Mouse (Mus musculus) neural tube, embryonic 14.5 days (tissue): ENCODE results near the gene Dido1. TPM values are rescaled to one million over a fixed set of nuclear protein-coding genes. Genes with fewer than 3 reads are reported as not detected.
"Not testable (repeated sequence)": the region's sequence is repeated elsewhere in the genome, so short reads cannot be mapped to it uniquely, and the experiment has no call there.

Experiments
- ATAC-seq: fragments of 200-750 bp; cut with Nextera tagmentation; 2 replicates; pipeline ENCODE4 v1.8.0; 2017; ENCODE audit warnings: low read depth, mild to moderate bottlenecking, moderate TSS enrichment, moderate library complexity
- H3K27ac ChIP-seq: fragments of 300-500 bp; sonication (generic); 2 replicates; pipeline ENCODE4 v1.5.1; 2014; ENCODE audit warnings: low read depth, mild to moderate bottlenecking, control low read depth, low read length, moderate library complexity, mixed read lengths
- H3K27me3 ChIP-seq: fragments of 300-500 bp; sonication (generic); 2 replicates; pipeline ENCODE4 v1.6.1; 2014; ENCODE audit warnings: low read length; ENCODE audit not compliant: control insufficient read depth, insufficient read depth
- H3K36me3 ChIP-seq: fragments of 300-500 bp; sonication (generic); 2 replicates; pipeline ENCODE4 v1.6.1; 2014; ENCODE audit warnings: low read length, mixed read lengths; ENCODE audit not compliant: control insufficient read depth, insufficient read depth
- H3K4me1 ChIP-seq: fragments of 300-500 bp; sonication (generic); 2 replicates; pipeline ENCODE4 v1.6.1; 2014; ENCODE audit warnings: low read length; ENCODE audit not compliant: control insufficient read depth, insufficient read depth
- H3K4me2 ChIP-seq: fragments of 300-500 bp; sonication (generic); 2 replicates; pipeline ENCODE4 v1.6.1; 2014; ENCODE audit warnings: mild to moderate bottlenecking, low read depth, low read length, control low read depth
- H3K4me3 ChIP-seq: fragments of 300-500 bp; sonication (generic); 2 replicates; pipeline ENCODE4 v1.5.1; 2014; ENCODE audit warnings: low read depth, low read length, control low read depth, mixed read lengths
- H3K9ac ChIP-seq: fragments of 300-500 bp; sonication (generic); replicated peaks from 2 replicates; pipeline ENCODE4 v1.6.1; 2014; ENCODE audit warnings: low read depth, mild to moderate bottlenecking, control low read depth, low read length, mixed read lengths
- H3K9me3 ChIP-seq: fragments of 300-500 bp; sonication (generic); 2 replicates; pipeline ENCODE4 v1.6.1; 2016; ENCODE audit warnings: low read length; ENCODE audit not compliant: control insufficient read depth
- WGBS: fragments of 180-500 bp; shearing (Covaris S2); extraction: QIAGEN DNeasy Blood & Tissue Kit; methylation state at CpG from one replicate; pipeline ENCODE4 v1.1.7; 2014; 5-methylcytosine and 5-hydroxymethylcytosine counted together
- polyA plus RNA-seq: library from polyadenylated mRNA; unstranded; fragments of >200 nt; fragmentation: Nextera tagmentation; extraction: Ambion mirVana; gene quantifications from 2 replicates; pipeline ENCODE4 v1.2.1, GENCODE M21; 2014

Dido1 gene
- polyA plus RNA-seq, 1 experiment from 2014 or later: 34.8 TPM

GRCm38 (mm10) chr2:180726658-180727442, 17.1 kb upstream of the Dido1 start:
- no peak overlapping the region for H3K27ac ChIP-seq
- no peak overlapping the region for H3K9ac ChIP-seq
- WGBS: 79% methylated on average over 6 of the region's 6 CpGs
- H3K27me3 ChIP-seq: no peaks in the 10 kb centered on the region
- no peaks in the 10 kb centered on the region for H3K4me1 ChIP-seq
- ATAC-seq: no peak
- H3K4me2 ChIP-seq: no peak overlapping the region
- H3K36me3 ChIP-seq: peaks cover 14% of the 10 kb centered on the region
- H3K9me3 ChIP-seq: no peaks in the 10 kb centered on the region
- no peak overlapping the region for H3K4me3 ChIP-seq

GRCm38 (mm10) chr2:180725856-180726629, 16.2 kb upstream of the Dido1 start:
- WGBS: 37% methylated on average over 8 of the region's 8 CpGs
- no peaks in the 10 kb centered on the region for H3K9me3 ChIP-seq
- peaks cover 23% of the 10 kb centered on the region for H3K36me3 ChIP-seq
- ATAC-seq: no peak
- no peak overlapping the region for H3K27ac ChIP-seq
- H3K4me3 ChIP-seq: no peak overlapping the region
- H3K27me3 ChIP-seq: no peaks in the 10 kb centered on the region
- H3K4me1 ChIP-seq: no peaks in the 10 kb centered on the region
- H3K9ac ChIP-seq: no peak overlapping the region
- no peak overlapping the region for H3K4me2 ChIP-seq

GRCm38 (mm10) chr2:180725414-180725778, 15.6 kb upstream of the Dido1 start:
- ATAC-seq: no peak
- Histone ChIP-seq H3K4me2 (no peak overlapping the region), H3K27ac (no peak overlapping the region), H3K9me3 (no peaks in the 10 kb centered on the region), H3K4me3 (no peak overlapping the region), H3K9ac (no peak overlapping the region), H3K36me3 (peaks cover 28% of the 10 kb centered on the region), H3K4me1 (no peaks in the 10 kb centered on the region), H3K27me3 (no peaks in the 10 kb centered on the region)
- 13% methylated on average over 6 of the region's 6 CpGs for WGBS

GRCm38 (mm10) chr2:180724585-180725413, 15.0 kb upstream of the Dido1 start, which contains the start of gene Slc17a9:
Gene Slc17a9, plus strand, starts transcription at chr2:180725263.
- H3K9me3 ChIP-seq: no peaks in the 10 kb centered on the region
- H3K27me3 ChIP-seq: no peaks in the 10 kb centered on the region
- ATAC-seq: no peak
- H3K4me1 ChIP-seq: no peaks in the 10 kb centered on the region
- no peak within 1 kb of the TSS for H3K4me3 ChIP-seq
- no peak within 1 kb of the TSS for H3K27ac ChIP-seq
- H3K4me2 ChIP-seq: no peak within 1 kb of the TSS
- peaks cover 31% of the 10 kb centered on the region for H3K36me3 ChIP-seq
- 9% methylated on average over 18 of the region's 18 CpGs for WGBS
- no peak within 1 kb of the TSS for H3K9ac ChIP-seq

- 75% methylated on average over 2 of the region's 2 CpGs for WGBS
- Histone ChIP-seq H3K4me2 (no peak overlapping the region), H3K4me3 (no peak overlapping the region), H3K27ac (no peak overlapping the region), H3K36me3 (peaks cover 37% of the 10 kb centered on the region), H3K4me1 (no peaks in the 10 kb centered on the region), H3K27me3 (no peaks in the 10 kb centered on the region), H3K9me3 (no peaks in the 10 kb centered on the region), H3K9ac (no peak overlapping the region)
- ATAC-seq: no peak
Measured at GRCm38 (mm10) chr2:180723865-180724264, 14.1 kb upstream of the Dido1 start.

GRCm38 (mm10) chr2:180722748-180723147, 12.9 kb upstream of the Dido1 start:
- not testable (repeated sequence) for ATAC-seq, H3K9me3 ChIP-seq, H3K4me1 ChIP-seq, H3K27me3 ChIP-seq, H3K4me3 ChIP-seq, H3K27ac ChIP-seq, H3K4me2 ChIP-seq, H3K9ac ChIP-seq
- WGBS: 92% methylated on average over 5 of the region's 5 CpGs
- H3K36me3 ChIP-seq: peaks cover 45% of the 10 kb centered on the region

- Histone ChIP-seq H3K9me3 (no peaks in the 10 kb centered on the region), H3K4me1 (peaks cover 16% of the 10 kb centered on the region), H3K4me2 (no peak overlapping the region), H3K9ac (no peak overlapping the region), H3K27ac (no peak overlapping the region), H3K4me3 (no peak overlapping the region), H3K36me3 (peaks cover 17% of the 10 kb centered on the region; the same call in 1 of the 2 replicates), H3K27me3 (no peaks in the 10 kb centered on the region)
- 97% methylated on average over 5 of the region's 5 CpGs for WGBS
- ATAC-seq: no peak
Measured at GRCm38 (mm10) chr2:180712037-180712689, 2.4 kb upstream of the Dido1 start.

- no peak overlapping the region for H3K27ac ChIP-seq
- WGBS: 48% methylated on average over 4 of the region's 4 CpGs
- peaks cover 16% of the 10 kb centered on the region for H3K4me1 ChIP-seq
- no peak overlapping the region for H3K4me3 ChIP-seq
- no peaks in the 10 kb centered on the region for H3K9me3 ChIP-seq
- ATAC-seq: no peak
- H3K9ac ChIP-seq: no peak overlapping the region
- peaks cover 11% of the 10 kb centered on the region; the same call in 1 of the 2 replicates for H3K36me3 ChIP-seq
- H3K4me2 ChIP-seq: peak overlapping the region; percentile 72
- no peaks in the 10 kb centered on the region for H3K27me3 ChIP-seq
Measured at GRCm38 (mm10) chr2:180711527-180711926, 1.7 kb upstream of the Dido1 start.
